Mouse (Mus musculus) G1E (cell line): ENCODE data around the gene Slc16a14. TPM values are rescaled to one million over a fixed set of nuclear protein-coding genes. Genes with fewer than 3 reads are reported as not detected.

ENCODE experiments used
- ATAC-seq: 2 replicates; pipeline ENCODE4 v1.8.0; 2016; ENCODE audit warnings: mild to moderate bottlenecking; ENCODE audit not compliant: insufficient number of reproducible peaks, poor library complexity, low FRiP score, severe bottlenecking; ENCODE audit errors: extremely low read depth
- DNase-seq: peaks from one replicate; pipeline ENCODE4 v3.0.0; 2012; ENCODE audit warnings: low spot score
- H3K27me3 ChIP-seq: 2 replicates; pipeline ENCODE4 v1.6.1; 2012; ENCODE audit warnings: mild to moderate bottlenecking, low read length, inconsistent platforms; ENCODE audit not compliant: insufficient read depth
- H3K36me3 ChIP-seq: replicated peaks from 2 replicates; pipeline ENCODE3; 2012; ENCODE audit warnings: mild to moderate bottlenecking, inconsistent platforms
- H3K4me1 ChIP-seq: 2 replicates; pipeline ENCODE4 v1.6.1; 2012; ENCODE audit warnings: low read depth, low read length, inconsistent platforms, mixed read lengths; ENCODE audit not compliant: insufficient read depth
- H3K4me3 ChIP-seq: 2 replicates; pipeline ENCODE4 v1.5.1; 2012; ENCODE audit warnings: low read depth, mild to moderate bottlenecking, inconsistent platforms, low read length, moderate library complexity, mixed read lengths
- H3K9me3 ChIP-seq: replicated peaks from 2 replicates; pipeline ENCODE4 v1.6.1; 2012; ENCODE audit warnings: inconsistent platforms
- CTCF ChIP-seq: IDR thresholded peaks from 2 replicates; pipeline ENCODE4 v1.5.1; 2012; ENCODE audit warnings: low read depth, low read length, inconsistent platforms, mixed read lengths
- GATA1 ChIP-seq: IDR thresholded peaks from 2 replicates; pipeline ENCODE4 v1.6.1; 2012; ENCODE audit warnings: borderline replicate concordance, low read length, inconsistent platforms, mixed read lengths
- GATA2 ChIP-seq: IDR thresholded peaks from 2 replicates; pipeline ENCODE4 v1.6.1; 2012; ENCODE audit warnings: low read depth, low read length, inconsistent platforms, borderline replicate concordance
- POLR2AphosphoS5 ChIP-seq: IDR thresholded peaks from 2 replicates; pipeline ENCODE4 v1.6.1; 2012; ENCODE audit warnings: low read depth, low read length, inconsistent platforms; ENCODE audit not compliant: insufficient replicate concordance
- TAL1 ChIP-seq: conservative IDR thresholded peaks from 2 replicates; pipeline ENCODE4 v1.6.1; 2012; ENCODE audit warnings: low read depth, low read length, inconsistent platforms, mixed read lengths
- polyA plus RNA-seq: library from polyadenylated mRNA; stranded (reverse); fragments of >175 nt; gene quantifications from 2 replicates; pipeline ENCODE4 v1.2.3, GENCODE M21; 2012
- total RNA-seq, 2 experiments: library from RNA; stranded (forward) in 1 of 2; stranded (reverse) in 1 of 2; fragments of 200-1000 nt in 1 of 2; fragments of >200 nt in 1 of 2; fragmentation: Nextera tagmentation in 1 of 2; gene quantifications; 2 replicates each; pipeline ENCODE4 v1.2.3; 2014 to 2017

The Slc16a14 gene
- total and polyA plus RNA-seq, 3 experiments, result 0.01 to 0.11 TPM; not detected in 1

DNA sequence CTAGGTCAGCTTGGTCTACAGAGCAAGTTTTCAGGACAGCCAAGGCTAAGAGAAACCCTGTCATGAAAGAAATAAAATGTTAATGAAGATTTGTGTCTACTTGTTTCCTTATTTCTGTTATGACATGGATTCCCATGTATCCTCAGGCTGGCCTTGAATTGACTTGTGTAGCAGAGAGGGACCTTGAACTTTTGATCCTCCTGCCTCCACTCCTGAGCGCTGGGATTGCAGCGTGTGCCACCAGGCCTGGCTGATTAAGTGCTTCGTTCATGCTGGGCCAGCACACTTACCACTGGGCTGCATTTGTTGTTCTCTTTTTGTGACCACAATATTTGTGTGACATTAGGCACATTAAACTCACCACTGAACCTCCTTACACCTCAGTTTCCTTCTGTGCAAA lies 16.1 kb downstream of the Slc16a14 start:
- DNase-seq (no peak), ATAC-seq (no peak)
- TF ChIP-seq POLR2AphosphoS5, result no peak
- no peak for TF ChIP-seq GATA1
- no peak for TF ChIP-seq GATA2
- no peak for TF ChIP-seq TAL1
- TF ChIP-seq CTCF, result no peak
- Histone ChIP-seq H3K9me3 (no peaks in the 10 kb centered on the region), H3K36me3 (no peaks in the 10 kb centered on the region), H3K4me1 (peaks cover 25% of the 10 kb centered on the region), H3K4me3 (no peak overlapping the region), H3K27me3 (no peaks in the 10 kb centered on the region)

DNA sequence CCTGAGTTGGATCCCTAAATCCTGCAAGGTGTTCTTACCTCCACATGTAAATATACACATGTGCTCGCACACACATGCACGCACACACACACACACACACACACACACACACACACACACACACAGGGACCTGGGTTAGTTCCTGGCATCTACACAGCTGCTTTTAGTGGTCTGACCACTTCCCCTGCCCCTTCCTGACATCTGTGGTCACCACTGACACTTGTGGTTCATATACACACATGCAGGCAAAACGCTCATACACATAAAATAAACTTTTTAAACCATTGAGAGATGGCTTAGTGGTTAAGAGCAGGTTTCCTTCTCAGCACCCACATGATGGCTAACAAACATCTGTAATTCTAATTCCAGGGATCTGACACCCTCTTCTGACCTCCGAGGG lies 19.9 kb downstream of the Slc16a14 start:
- H3K36me3 ChIP-seq, result no peaks in the 10 kb centered on the region
- H3K9me3 ChIP-seq, result 0 out of 2 replicates have a peak, but pooled peaks cover 2% of the 10 kb centered on the region
- no peak overlapping the region for H3K4me3 ChIP-seq
- peaks cover 4% of the 10 kb centered on the region for H3K4me1 ChIP-seq
- no peak for TF ChIP-seq GATA1
- no peak for TF ChIP-seq POLR2AphosphoS5
- TF ChIP-seq GATA2, result no peak
- no peak for TF ChIP-seq CTCF
- TF ChIP-seq TAL1, result no peak
- ATAC-seq (no peak), DNase-seq (no peak)
- H3K27me3 ChIP-seq, result no peaks in the 10 kb centered on the region

DNA sequence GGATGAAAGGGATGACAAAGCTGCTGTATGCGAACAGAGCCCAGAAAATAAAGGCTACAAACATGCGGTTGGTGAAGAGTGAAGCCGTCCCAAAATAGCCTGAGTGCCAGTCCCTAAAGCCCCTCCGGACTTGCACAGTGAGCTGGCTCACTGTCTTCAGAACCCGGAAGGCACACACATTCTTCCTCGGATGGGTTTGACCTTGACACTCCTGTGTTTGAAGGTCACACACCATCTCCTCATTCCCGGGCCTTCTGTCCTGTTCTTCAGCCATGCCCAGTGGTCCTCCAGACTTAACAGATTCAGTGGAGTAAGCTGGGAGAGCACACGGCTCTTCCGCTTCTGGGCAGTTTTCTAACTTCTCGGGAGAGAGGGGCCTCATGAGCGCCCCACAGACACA lies 22.4 kb downstream of the Slc16a14 start:
- Histone ChIP-seq H3K36me3 (no peaks in the 10 kb centered on the region), H3K27me3 (no peaks in the 10 kb centered on the region), H3K9me3 (0 out of 2 replicates have a peak, but pooled peaks cover 2% of the 10 kb centered on the region), H3K4me3 (no peak overlapping the region), H3K4me1 (peaks cover 6% of the 10 kb centered on the region)
- no peak for DNase-seq
- ATAC-seq, result no peak
- no peak for TF ChIP-seq TAL1
- no peak for TF ChIP-seq CTCF
- no peak for TF ChIP-seq POLR2AphosphoS5
- TF ChIP-seq GATA2, result no peak
- no peak for TF ChIP-seq GATA1

DNA sequence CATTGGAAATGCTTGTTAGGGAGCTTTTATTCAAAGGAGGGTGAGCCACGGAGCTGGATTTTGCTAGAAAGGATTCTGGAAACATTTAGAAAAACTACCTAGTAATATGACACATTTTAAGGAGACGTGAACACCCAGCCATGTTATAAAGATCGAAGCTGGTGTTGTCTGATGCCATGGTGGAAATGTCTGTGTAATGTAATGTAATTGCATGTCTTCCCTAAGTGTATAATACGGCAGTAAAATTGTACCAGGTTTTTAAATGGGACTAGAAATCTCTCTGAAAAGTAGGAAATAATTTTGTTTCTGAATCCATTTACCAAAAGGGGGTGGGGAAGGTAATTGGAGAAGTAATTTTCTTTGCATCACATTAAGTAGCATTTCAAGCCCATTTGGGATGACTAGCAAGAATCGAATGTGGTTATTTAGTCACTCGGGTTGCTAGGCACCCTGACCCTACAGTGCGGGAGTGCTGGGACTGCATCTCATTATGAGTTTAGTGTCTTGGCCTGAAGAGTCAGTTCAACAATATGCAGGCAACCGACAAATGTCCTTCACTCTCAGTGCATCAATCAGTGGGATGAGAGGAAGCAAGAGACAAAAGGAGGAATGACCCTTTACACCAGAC lies 24.6 kb downstream of the Slc16a14 start:
- 0 out of 2 replicates have a peak, but pooled peaks cover 2% of the 10 kb centered on the region for H3K9me3 ChIP-seq
- 0 out of 2 replicates have a peak, but pooled peaks cover 4% of the 10 kb centered on the region for H3K4me1 ChIP-seq
- ATAC-seq (no peak), DNase-seq (no peak)
- TF ChIP-seq TAL1, result no peak
- TF ChIP-seq GATA2, result no peak
- no peak overlapping the region for H3K4me3 ChIP-seq
- no peaks in the 10 kb centered on the region for H3K27me3 ChIP-seq
- no peaks in the 10 kb centered on the region for H3K36me3 ChIP-seq

DNA sequence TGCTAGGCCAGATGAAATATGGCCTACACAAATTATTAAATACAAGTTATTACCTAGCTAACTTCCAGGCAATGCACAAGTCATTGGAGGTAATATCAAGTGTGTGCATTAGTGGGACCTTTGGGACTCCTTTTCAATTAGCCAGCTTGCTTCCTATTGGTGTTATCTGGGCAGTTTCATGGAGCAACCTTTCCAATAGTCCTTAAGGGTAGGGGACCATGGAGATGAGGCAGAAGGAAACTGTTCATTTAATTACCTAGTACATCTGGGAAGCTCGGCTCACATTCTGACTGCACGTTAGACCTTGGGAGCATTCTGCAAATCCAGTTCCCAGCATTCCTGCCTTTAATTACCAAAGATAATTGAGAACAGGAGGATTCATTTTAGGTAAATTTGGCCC lies 30.5 kb downstream of the Slc16a14 start:
- H3K4me1 ChIP-seq, result 0 out of 2 replicates have a peak, but pooled peaks cover 2% of the 10 kb centered on the region
- no peak for TF ChIP-seq GATA2
- no peak for TF ChIP-seq GATA1
- TF ChIP-seq POLR2AphosphoS5, result no peak
- TF ChIP-seq CTCF, result no peak
- no peak for DNase-seq

DNA sequence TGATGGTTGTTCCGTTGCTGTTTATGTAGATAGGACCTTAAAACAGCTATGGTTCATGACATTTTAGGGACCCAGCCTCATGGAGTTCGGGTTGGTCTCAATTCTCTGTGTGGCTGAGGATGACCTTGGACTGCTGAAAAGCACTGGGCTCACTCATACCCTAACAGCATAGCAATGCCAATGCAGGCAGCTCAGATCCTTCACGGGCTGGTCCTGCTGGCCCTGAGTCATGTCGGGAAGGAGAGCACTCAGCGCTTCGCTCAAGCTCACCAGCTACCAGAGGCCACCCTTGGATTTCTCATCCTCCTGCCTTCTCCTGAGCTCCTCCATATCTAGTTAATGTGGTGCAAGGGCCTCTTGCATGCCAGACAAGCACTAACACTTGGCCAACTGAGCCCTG lies 35.8 kb downstream of the Slc16a14 start:
- Histone ChIP-seq H3K4me1 (no peaks in the 10 kb centered on the region), H3K9me3 (peaks cover 5% of the 10 kb centered on the region), H3K4me3 (no peak overlapping the region), H3K27me3 (no peaks in the 10 kb centered on the region), H3K36me3 (no peaks in the 10 kb centered on the region)
- ATAC-seq (no peak), DNase-seq (no peak)
- TF ChIP-seq GATA1, result no peak
- no peak for TF ChIP-seq CTCF
- TF ChIP-seq TAL1, result no peak
- TF ChIP-seq POLR2AphosphoS5, result no peak
- TF ChIP-seq GATA2, result no peak

More for the DNA sequence above, 30.5 kb downstream of the Slc16a14 start:
- H3K4me3 ChIP-seq, result no peak overlapping the region
- no peaks in the 10 kb centered on the region for H3K9me3 ChIP-seq
- no peaks in the 10 kb centered on the region for H3K27me3 ChIP-seq
- no peak for ATAC-seq
- H3K36me3 ChIP-seq, result no peaks in the 10 kb centered on the region

DNA sequence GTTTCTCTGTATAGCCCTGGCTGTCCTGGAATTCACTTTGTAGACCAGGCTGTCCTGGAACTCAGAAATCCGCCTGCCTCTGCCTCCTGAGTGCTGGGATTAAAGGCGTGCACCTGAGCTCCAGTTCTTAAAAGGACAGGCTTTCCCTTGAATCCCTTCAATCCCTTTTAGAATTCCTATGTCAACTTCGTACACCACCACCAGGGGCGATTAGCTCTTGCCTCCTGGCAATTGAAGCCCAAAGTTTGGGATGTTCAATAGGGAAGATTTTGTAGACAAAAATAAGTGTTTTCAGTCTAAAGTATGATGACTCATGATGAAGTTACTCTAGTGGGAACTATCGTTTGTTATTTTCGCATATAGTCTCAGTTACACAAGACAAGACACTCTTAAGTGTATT lies 37.6 kb downstream of the Slc16a14 start:
- no peaks in the 10 kb centered on the region for H3K27me3 ChIP-seq
- no peaks in the 10 kb centered on the region for H3K36me3 ChIP-seq
- no peaks in the 10 kb centered on the region for H3K4me1 ChIP-seq
- ATAC-seq (no peak), DNase-seq (no peak)
- H3K9me3 ChIP-seq, result peaks cover 5% of the 10 kb centered on the region
- no peak for TF ChIP-seq CTCF
- no peak for TF ChIP-seq TAL1
- no peak overlapping the region for H3K4me3 ChIP-seq
